Mouse (Mus musculus): ENCODE data around the gene Smim26. TPM values are rescaled to one million over a fixed set of nuclear protein-coding genes. Genes with fewer than 3 reads are reported as not detected.
"Not testable (repeated sequence)": the region's sequence is repeated elsewhere in the genome, so short reads cannot be mapped to it uniquely, and the experiment has no call there.

Gene Smim26
- 10 to 100 TPM; 44.2 to 46.1 TPM for total RNA-seq (2021)
- long read RNA-seq, experiment 1, transcript Smim26-201 (2 exons, 471 nt): major isoform, 7 of 7 reads
- long read RNA-seq, experiment 1, partial matches to known transcripts: 0 of 7 reads
- long read RNA-seq, experiment 1, other reads (novel, unspliced or antisense): 0 of 7 reads
- long read RNA-seq, experiment 2, transcript Smim26-201 (2 exons, 471 nt): major isoform, 7 of 8 reads
- long read RNA-seq, experiment 2, partial matches to known transcripts: 1 of 8 reads
- long read RNA-seq, experiment 2, other reads (novel, unspliced or antisense): 0 of 8 reads

DNA sequence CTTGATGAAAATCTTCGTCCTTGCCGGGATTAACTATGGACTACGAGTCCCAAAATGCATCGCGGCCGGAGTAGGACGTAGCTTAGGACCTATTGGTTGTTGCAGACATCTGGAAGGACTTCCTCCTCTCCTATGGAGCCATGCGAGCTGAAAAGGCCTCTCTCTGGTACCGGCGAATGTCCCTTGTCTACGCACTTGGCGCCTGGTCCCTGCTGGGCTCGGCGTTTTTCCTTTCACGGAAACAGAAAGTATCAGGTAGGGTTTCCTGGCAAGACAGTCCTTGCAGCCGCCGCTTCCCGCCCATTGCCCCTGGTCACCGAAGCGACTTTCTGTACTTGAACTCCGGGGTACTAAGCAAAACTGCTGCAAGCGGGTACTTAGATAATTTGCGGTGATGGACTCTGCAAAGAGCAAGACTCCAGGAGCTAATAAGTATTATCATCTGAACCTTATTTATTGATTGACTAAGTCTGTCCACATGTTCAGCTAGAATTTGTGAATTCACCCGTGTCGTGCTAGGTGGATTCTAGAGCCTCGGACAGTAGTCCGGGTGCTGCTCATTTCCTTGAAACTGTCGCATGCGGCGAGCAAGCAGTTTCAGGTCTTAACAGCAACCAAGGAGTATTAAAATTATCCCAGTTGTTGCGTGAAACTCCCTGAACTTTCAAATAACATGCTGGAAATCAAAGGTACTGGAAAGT lies at the start of gene Smim26:
Gene Smim26 (plus strand): TSS at position 104 of the 701 bp plus-strand sequence.
- peak; percentile 77 to 80 for DNase-seq (ENCODE audit: extremely low spot score in 1 of 2, low spot score in 2 of 2)
- TF ChIP-seq CTCF (IDR thresholded peaks at IDR 0.05): no peak
- peak within 1 kb of the TSS; percentile 57 for H3K4me3 ChIP-seq
- intact Hi-C loops (cut with DNase I): loop anchor here (5.0 kb wide), 1 partner anchor 37 kb away; the partner anchor contains the start of gene Sec23b
- peak within 1 kb of the TSS; percentile 74 for H3K27ac ChIP-seq

DNA sequence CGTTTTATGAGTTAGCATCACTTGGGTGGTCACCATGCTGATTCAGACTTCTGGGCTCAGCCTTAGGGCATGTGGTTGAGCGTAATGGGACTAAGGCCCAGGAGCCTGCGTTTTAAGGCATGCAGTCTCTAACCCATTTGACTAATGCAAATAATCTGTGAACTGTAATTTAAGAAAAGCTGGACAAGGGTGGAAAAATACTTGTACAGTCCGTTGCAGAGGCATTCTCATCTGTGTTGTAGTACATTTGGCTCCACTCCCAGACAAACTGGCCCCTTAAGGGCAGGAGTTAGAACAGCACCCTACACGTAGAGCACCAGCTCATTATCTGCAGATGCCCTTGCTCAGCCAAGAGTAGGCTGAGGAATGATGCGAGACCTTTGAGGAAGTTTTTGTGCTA lies 49.2 kb upstream of the Smim26 start:
- no peak for DNase-seq (ENCODE audit: extremely low spot score in 1 of 2, low spot score in 2 of 2)
- TF ChIP-seq CTCF (IDR thresholded peaks at IDR 0.05): no peak
- Histone ChIP-seq H3K27ac (no peak overlapping the region), H3K4me3 (no peak overlapping the region)
- intact Hi-C loops (cut with DNase I): no loop called here

DNA sequence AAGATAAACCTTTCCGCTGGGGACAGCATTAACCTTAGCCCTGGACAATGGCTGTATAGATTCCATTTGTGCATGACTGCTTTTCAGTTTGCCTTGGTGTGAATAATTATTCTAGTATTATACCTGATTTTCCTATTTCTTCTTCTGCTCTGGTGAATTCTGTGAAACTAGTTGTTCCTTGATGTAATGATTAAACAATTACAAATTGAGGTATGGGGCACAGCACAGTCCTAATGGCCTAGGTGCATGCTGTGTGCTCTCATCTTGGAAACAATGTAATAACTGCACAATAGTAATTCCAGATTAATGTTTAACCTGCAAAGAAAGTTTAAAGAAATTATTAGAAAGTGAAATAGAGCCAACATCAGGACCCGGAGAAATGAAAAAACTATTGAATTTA lies 48.8 kb upstream of the Smim26 start:
- Histone ChIP-seq H3K27ac (no peak overlapping the region), H3K4me3 (no peak overlapping the region)
- intact Hi-C loops (cut with DNase I): no loop called here
- no peak for TF ChIP-seq CTCF (IDR thresholded peaks at IDR 0.05)
- DNase-seq (ENCODE audit: extremely low spot score in 1 of 2, low spot score in 2 of 2): no peak

DNA sequence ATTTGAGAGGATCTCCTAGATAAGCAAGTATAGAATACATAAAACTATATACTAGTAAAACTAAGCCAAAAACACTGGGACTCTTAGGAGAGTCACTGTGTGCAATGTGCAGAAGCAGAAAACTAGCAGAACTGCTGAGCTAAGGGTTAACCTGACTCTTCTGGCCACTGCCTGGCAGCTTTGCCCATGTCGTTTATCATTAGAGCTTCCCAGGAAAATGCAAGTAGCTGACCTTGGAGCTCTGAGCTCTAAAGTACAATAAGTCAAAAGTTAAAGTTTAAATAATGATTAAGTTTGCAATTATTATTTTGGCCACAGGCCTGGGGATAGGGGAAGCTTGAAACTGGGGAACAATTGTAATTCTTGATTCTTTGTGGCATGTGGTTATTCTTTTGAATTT lies 48.4 kb upstream of the Smim26 start:
- intact Hi-C loops (cut with DNase I): no loop called here
- DNase-seq (ENCODE audit: extremely low spot score in 1 of 2, low spot score in 2 of 2): no peak
- TF ChIP-seq CTCF (IDR thresholded peaks at IDR 0.05): no peak
- H3K27ac ChIP-seq: no peak overlapping the region
- no peak overlapping the region for H3K4me3 ChIP-seq

DNA sequence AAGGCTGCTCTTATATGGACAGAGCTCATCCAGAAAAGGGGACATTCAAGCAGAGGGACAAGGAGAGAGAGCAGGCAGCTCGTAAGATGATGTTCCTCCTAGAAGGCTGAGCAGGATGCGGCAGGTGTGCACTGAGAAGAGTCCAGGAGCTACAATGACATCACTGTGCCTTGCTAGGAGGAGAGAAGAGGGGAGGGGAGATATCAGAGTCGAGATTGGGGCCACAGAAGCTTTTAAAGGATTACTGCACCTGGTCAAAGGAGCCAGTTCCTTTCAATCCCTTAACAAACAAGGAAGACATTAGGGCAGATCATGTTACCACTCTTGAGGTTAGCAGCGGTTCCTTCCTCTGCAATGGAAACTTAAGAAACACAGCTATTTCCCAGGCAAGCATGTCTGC lies 46.3 kb upstream of the Smim26 start:
- TF ChIP-seq CTCF (IDR thresholded peaks at IDR 0.05): no peak
- DNase-seq (ENCODE audit: extremely low spot score in 1 of 2, low spot score in 2 of 2): no peak
- intact Hi-C loops (cut with DNase I): no loop called here

DNA sequence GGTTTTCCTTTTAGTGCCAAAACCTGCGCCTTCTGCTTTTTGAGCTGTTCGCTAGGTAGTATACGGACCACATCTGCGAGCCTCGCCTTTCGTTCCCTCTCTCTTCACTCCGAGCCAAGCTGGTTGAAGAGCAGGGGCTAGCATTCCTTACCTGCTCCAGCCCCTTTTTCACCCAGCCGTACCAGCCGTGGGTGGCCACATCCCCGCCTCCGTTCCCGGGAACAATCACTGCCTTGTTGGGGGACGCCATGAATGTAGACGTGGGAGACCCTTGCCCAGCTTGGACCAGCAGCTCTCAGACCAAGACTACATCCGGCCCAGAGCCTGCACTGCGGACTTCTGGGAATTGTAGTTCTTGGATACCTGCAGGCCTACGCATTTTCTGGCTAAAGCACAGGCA lies 43.3 kb upstream of the Smim26 start, which contains the start of gene Rbbp9:
Gene Rbbp9 (minus strand): TSS at position 341 of the 400 bp plus-strand sequence.
- intact Hi-C loops (cut with DNase I): loop anchor here (2.0 kb wide), 1 partner anchor 24 kb away; the partner anchor contains the start of genes Dzank1 and Polr3f
- Histone ChIP-seq H3K27ac (peak within 1 kb of the TSS; percentile 93), H3K4me3 (peak within 1 kb of the TSS; percentile 79)
- DNase-seq (ENCODE audit: extremely low spot score in 1 of 2, low spot score in 2 of 2): peak; percentile 70
- TF ChIP-seq CTCF (IDR thresholded peaks at IDR 0.05): no peak

More for the DNA sequence above, 46.3 kb upstream of the Smim26 start:
- Histone ChIP-seq H3K27ac (no peak overlapping the region), H3K4me3 (no peak overlapping the region)

DNA sequence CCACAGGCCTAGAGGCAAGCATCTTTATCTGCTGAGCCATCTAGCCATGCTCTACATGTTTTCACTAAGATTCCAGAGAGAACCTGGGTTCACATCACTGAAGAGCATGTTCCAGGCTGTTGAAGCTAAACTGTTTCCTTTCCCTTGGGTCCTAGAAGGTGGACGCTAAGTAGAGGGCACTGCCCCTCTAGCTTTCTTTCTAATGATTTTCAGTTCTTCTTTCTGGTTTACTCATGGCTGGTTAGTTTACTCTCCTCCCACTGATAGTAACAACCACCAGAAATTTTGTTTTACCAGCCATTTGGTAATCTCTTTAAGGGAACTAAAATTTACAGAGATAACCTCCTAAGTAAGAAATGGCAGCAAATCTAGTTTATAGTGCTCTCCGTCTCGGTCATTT lies 39.9 kb upstream of the Smim26 start:
- intact Hi-C loops (cut with DNase I): no loop called here
- no peak overlapping the region for H3K27ac ChIP-seq
- no peak overlapping the region for H3K4me3 ChIP-seq
- DNase-seq (ENCODE audit: extremely low spot score in 1 of 2, low spot score in 2 of 2): no peak
- no peak for TF ChIP-seq CTCF (IDR thresholded peaks at IDR 0.05)

DNA sequence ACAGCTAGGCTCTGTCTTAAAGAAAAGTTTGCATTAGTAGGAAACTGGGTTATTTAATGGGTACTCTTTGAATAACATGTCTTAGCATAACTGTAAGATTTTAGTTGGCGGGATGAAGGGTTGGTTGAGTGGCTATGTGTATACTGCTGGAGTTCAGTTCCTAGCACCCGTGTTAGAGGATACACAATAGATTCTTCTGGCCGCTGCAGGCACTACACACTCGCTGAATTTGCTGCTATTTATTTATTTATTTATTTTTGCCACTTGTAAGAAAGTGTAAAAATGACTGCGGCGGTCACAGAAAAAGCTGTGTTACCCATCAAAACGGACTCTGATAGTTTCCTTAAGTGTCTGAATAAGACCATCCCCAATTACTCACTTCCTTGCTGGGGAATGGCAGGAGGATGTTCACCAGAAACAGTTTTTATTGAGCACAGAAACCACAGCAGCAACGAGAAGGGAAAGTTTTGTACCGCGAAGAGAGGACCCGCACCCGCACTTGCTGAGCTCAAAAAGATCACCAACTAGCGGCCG lies 38.5 kb upstream of the Smim26 start:
- Histone ChIP-seq H3K4me3 (peak overlapping the region; percentile 69), H3K27ac (peak overlapping the region; percentile 88)
- intact Hi-C loops (cut with DNase I): loop anchor here (5.0 kb wide), 2 partner anchors 37 to 283 kb away; partner anchors contain the start of genes Mgme1, Smim26 and Snx5
- no peak for DNase-seq (ENCODE audit: extremely low spot score in 1 of 2, low spot score in 2 of 2)
- no peak for TF ChIP-seq CTCF (IDR thresholded peaks at IDR 0.05)

DNA sequence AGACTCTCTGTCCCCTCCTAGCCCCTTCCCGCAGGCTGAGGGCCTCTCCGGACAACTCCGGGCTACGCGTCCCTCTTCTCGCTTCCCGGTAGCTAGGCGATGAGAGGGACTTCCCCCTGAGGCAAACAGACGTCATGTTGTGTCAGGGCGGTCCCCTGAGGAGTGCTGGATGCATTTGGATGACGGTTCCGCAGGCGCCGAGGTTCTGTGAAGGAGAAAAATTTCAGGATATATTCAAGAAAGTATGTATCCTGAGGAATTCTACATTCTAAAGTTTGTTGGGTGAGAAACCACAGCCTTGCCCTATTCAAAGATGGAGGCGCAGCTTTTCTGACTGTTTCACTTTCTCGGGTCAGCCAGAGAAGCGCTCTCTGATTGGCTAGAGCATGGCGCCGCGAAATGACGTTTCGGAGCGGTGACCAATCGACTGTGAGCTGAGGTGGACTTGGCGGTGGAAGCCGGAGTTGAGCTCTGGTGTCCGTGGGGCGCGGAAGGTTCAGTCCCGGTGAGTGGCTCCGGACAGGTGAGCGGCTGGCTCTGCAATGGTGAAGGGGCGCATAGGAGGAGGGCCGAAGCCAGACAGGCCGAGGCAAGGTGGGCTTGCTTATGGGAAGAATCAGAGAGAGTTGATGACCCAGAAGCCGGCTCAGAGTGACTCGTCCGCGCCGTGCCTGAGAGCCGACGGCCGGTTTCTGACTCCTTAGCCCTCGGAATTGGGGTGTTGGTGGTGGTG lies 37.9 kb upstream of the Smim26 start, which contains the start of gene Sec23b:
Gene Sec23b (plus strand): TSS at position 410 of the 733 bp plus-strand sequence.
- peak within 1 kb of the TSS; percentile 88 for H3K27ac ChIP-seq
- H3K4me3 ChIP-seq: peak within 1 kb of the TSS; percentile 69
- TF ChIP-seq CTCF (IDR thresholded peaks at IDR 0.05): no peak
- intact Hi-C loops (cut with DNase I): loop anchor here (1.0 to 5.0 kb wide), 3 partner anchors 29 to 284 kb away; partner anchors contain the start of genes Dzank1, Mgme1, Polr3f and Smim26
- DNase-seq (ENCODE audit: extremely low spot score in 1 of 2, low spot score in 2 of 2): peak; percentile 96 to 97

DNA sequence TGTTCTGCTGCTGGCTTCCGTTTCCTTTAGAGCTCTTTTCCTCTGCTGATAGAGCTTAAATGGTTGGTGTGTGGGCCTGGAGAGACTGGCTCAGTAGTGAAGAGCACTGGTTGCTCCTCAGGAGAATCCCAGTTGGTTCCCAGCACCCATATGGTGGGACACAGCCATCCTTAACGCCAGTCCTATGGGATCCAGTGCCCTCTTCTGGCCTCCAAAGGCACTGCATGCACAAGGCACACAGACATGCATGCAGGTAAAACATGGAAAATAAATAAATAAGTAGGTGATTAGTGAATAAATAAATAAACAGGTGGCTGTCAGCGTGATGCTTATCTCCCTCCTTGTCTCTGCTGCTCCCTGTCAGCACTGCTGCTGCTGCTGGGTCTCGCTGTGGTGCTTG lies 5.1 kb upstream of the Smim26 start:
- H3K27ac ChIP-seq: no peak overlapping the region
- no peak for DNase-seq (ENCODE audit: extremely low spot score in 1 of 2, low spot score in 2 of 2)
- intact Hi-C loops (cut with DNase I): no loop called here
- peak; percentile 39 for TF ChIP-seq CTCF (IDR thresholded peaks at IDR 0.05)
- no peak overlapping the region for H3K4me3 ChIP-seq

DNA sequence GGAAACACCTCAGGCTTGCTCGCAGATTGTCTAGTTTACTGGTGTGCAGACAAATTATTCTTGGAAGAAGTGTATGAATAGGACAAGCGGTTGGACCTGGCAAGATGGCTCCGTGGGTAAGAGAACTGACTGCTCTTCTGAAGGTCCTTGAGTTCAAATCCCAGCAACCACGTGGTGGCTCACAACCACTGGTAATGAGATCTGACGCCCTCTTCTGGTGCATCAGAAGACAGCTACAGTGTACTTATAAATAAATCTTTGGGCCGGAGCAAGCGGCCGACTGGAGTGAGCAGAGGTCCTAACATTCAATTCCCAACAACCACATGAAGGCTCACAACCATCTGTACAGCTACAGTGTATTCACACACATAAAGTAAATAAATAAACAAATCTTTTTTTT lies 818 bp upstream of the Smim26 start:
- H3K27ac ChIP-seq: not testable (repeated sequence)
- intact Hi-C loops (cut with DNase I): loop anchor here (5.0 kb wide), 1 partner anchor 36 kb away; the partner anchor contains the start of gene Sec23b

More for the DNA sequence above, 818 bp upstream of the Smim26 start:
- H3K4me3 ChIP-seq; DNase-seq (ENCODE audit: extremely low spot score in 1 of 2, low spot score in 2 of 2): not testable (repeated sequence)
